Mouse (Mus musculus) right cerebral cortex, postnatal 36 days (tissue): Measurements from ENCODE around the gene Sh3kbp1.

ENCODE experiments used
- DNase-seq, 2 experiments: peaks; one replicate each; pipeline ENCODE4 v3.0.0; 2022; ENCODE audit warnings: low spot score in 2 of 2, mixed read lengths in 1 of 2

Sh3kbp1 gene

DNA sequence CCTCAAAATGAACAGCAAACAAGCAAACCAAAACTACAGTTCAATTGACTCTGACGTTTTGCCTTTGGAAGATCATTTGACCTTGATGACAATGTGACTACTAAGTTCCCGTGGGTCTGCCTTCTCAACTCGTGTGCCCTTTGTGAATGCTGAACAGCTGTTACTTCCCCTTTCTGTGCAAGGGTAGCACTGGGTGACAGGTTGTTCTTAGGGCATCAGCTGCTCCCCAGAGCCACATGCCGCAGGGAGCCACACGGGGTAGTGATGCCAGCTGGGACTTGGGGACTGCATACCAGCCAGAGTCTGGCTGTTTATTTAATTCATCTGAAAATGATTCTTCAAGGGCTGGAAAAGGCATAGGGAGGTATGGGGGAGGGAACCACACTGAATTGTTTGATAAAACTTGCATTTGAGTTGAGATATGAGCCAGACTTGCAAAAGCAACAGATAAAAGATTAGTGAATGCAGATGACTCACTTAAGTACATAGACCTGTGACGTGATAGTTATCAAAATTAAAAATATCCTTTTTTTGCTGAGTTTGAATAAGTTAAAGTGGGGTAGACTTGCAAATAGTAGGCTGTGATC, 108.5 kb downstream of the Sh3kbp1 start:
- DNase-seq, result no peak

DNA sequence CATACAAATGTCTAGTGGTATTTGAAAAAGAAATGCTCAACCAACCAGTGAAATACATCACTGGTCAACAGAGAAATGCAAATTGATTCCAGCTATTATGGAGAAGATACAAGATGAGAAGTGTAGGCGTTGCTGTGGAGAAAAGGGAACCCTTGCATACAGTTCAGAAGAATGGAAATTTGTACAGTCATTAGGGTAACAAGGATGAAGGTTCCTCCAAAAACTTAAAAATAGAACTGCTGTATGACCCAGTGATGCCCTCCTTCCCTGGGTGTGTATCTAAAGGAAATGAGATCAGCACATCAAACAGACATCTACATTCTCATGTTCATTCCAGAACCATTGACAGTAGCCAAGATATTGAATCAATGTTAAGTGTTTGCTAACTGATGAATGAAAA, 110.3 kb downstream of the Sh3kbp1 start:
- DNase-seq, result no peak

DNA sequence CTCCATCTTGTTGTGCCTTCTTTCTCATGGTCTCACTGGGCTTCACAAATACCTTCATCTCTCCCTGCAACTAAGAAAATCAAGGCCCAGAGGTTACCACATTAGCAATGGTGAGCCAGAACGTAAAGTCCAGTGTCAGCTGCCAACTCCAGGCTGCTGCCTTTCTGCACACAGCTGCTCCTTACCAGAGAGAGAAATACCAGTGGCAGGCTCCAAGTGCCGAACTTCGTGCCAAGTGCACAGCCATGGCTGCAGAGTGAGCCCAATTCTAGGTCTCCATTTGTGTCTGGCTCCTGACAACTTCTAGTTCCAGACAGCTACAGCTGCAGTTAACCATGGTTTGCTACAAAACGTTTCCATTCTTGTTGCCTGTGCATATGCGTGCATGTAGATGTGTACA, 117.0 kb downstream of the Sh3kbp1 start:
- DNase-seq, result no peak

DNA sequence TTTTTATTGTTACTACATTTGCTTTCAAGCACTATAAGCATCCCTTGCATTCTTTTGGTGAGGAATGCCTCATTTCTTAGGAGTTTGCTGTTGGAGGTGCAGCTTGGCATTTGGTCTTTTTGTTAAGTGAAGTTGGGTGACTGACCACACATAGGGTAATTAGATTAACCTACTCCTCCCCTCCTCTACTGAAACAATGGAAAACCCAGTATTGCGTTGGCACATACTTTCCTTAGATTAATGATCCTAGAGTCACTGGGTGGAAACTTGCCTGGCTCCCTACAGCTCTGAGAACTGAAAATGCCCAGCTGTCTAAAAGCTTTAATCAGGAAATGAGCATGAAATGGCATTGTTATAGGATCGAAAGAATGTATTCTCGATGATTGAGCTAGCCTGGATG, 117.5 kb downstream of the Sh3kbp1 start:
- no peak for DNase-seq

DNA sequence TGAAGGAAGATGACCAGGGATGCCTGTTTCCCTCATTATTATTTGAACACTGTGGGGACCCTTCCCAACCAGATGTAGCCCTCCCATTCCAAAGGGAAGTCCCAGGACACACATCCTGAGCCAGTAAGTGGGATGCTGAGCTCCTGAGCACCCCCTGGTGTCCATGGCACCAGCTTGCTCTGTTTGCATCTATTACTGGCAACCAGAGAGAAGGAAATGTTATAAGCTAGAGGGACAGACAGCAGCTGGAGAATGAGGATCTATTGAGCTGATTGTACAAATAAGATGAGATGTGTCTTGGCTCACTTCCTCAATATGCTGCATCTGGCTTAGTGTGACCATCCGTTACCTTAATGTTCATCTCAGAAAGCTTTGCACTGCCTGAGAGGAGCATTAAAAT, 124.8 kb downstream of the Sh3kbp1 start:
- DNase-seq, result peak in 1 of 2 experiments; percentile 4

DNA sequence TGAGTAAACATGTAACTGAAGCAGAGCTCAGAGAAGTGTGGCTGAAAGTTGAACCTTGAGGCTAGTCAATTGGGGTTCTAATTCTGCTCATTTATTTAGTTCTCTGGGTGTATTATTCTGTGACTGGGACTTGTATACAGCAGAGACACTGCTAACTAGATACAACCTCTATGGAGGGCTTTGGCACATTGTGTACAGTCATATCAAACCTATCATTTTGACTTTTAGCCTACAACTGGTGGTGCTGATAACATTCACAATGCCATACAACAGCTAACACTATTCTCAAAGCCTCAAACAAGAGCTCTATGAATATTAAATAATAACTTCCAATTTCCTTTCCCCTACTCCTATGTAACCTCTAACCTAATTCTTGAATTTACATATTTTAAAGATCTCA, 129.2 kb downstream of the Sh3kbp1 start:
- no peak for DNase-seq

DNA sequence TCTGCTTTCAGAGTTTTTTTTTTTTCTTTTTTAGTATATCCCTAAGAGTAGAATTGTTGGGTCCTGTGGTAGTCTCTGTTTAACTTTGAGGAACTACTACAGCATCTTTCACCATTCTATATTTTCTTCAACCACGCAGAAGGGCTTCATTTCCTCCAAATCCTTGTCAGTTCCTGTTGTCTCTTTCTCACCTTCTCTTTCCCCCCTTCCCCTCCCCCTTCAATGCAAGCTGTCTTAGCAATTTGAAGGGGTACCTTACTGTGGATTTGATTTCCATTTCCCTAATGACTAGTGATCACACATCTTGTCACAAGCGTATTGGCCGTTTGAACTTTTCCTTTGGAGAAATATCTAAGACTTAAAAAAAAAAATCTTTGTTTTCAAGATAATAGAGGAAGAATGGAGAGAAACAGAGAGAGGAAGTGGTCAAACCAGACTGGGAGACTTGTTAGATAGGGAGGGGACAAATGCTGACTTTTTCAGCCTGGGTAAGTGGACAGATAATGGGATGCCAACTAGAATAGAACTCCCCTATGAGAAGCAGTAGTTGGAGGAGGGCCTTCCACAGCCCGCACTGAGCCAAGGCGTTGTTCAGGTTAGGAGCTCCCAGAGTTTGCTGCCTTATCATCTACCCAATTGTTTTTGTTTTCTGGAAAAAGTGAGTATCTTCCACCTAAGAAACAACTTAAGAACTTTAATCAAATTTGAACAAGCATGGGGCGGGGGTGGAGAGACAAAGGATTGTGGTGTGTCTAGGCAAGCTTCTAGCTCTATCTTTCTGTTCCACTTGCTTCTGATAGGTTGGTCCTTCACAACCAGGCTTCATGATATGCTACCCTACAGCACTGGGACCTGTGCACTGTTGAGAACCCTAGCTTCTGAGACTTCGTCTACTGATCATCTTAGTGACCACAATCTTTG, 130.1 kb downstream of the Sh3kbp1 start:
- no peak for DNase-seq

DNA sequence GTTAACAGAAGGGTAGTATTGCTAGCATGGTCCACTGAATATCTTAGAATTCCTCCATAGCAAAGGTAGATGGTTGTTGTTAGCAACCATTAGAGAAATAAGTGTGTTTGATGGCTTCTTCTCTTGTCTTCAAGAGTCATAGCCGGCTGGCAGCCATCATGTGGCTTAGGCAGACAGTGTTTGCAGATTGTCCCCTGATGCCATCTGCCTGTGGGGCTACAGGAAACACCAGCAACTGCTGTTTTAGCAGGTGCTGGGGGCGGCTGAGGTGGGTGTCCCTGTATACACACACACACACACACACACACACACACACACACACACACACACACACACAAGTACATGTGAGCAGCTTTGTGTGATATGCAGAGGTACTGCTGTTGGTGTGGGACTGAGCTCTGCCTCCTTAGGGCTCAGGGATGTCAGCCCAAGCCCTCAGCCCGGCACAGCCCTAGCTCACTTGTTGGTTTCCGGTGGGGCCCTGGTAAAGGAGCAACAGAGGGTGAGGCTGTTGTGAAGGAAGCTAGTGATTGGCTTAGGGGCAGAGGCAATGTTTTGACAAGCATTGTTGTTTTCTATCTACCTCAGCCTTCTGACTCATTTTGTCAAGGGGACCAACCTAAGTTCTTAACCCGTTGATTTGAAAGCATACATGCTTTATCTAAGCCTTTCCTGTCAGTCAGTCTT, 130.9 kb downstream of the Sh3kbp1 start:
- no peak for DNase-seq

DNA sequence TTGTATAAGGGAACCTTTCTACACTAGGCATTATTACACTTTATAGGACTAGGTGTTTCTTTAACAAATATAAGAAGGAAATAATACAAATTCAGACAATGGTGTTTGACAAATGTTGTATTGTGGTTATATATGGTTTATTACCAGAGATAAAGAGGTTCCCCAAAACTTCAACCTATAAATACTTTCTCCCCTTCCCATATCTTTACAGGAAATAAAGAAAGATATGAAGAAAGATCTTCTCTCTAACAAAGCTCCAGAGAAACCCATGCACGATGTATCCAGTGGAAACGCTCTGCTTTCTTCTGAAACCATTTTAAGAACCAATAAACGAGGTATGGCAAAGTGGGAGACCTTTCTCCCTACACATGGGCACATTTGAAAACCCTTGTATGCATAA, 136.7 kb downstream of the Sh3kbp1 start:
- DNase-seq, result no peak

DNA sequence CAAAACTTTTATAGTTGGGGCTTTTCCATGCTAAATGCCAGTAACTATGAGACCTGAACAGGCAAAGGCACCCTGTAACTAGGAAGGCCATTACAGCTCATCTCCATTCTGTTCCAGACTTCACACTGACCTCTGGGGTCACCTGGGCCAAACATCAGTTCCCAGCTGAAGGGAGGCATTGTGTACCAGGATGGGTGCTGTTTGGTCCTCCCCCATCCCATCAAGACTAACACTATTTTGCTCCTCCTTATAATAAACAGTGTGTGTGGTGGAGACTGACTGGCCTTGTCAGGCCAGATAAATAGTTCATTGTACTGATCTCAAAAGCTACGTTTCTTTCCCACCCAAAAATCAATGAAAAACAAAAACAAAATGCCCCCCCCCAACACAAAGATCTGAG, 138.8 kb downstream of the Sh3kbp1 start:
- DNase-seq, result no peak

DNA sequence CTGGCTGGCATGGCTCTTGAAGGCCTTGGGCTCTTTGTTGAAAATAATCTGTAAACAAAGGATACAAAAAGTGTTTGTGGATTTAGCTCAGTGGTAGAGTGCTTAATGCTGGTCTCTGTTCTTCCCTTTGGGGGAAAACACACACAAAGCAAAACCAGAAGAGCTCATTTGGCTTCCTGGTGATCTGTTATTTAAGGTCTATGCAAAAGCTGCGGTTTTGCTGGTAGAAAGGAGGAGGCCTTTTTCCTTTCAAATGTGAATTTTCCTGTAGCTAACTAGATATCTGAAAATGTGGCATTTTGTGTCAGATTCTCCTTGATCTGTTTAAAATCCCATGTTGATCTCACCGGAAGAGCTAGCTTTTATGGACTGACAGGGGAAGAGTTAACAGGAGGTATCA, 141.9 kb downstream of the Sh3kbp1 start:
- no peak for DNase-seq

DNA sequence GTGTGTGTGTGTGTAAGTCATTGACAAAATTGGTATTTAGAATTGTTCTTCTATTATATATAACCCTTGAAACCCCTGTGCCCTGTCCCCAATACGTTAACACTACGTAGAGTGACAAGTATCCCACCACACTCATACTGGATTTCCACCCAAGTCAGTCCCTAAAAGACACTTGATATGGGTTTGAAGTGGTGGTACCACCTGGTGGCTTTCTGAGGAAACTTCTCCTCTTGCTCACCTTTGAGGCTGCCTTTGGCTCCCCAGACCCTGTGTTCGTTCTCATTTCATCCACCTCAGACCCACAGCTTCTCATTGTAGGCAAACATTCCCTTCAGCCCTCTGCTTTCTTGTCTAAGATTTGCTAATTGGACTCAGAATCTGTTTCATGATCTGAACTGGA, 142.7 kb downstream of the Sh3kbp1 start:
- no peak for DNase-seq

DNA sequence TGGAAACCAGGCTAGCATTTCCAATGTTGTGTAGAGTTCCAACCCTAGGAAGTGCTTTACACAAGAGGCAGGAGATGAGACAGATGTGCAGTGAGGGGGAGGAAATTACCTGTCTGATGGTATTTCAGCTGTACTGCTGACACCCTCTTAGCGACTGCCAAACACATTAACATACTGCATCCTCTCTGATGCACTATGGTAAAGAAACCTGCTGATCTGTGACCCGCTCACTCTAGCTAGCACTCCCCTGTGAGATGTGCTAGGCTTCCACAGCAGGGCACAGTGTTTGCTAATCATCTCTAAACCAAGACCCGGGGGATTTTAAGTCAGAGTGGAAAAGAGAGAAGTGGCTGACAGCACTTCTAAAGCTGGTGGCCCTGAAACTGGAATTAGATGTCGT, 145.1 kb downstream of the Sh3kbp1 start:
- DNase-seq, result no peak

DNA sequence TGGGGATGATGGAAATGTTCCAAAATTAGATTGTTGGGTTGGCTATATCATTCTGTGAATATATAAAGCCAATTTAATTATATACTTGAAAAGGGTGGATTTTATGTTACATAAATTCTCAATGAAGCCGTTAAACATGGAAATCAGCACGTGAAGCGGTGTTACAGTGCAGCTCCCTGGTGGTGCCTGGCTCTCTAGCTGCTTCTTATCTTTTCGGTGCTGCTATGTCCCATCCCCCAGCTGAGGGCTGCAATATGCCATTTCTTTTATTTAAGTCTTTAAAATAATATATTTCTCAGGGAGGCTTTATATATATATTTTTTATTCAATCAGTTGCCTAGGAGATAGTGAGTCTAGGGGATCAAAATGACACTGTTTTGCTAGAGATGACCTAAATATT, 148.0 kb downstream of the Sh3kbp1 start:
- no peak for DNase-seq

DNA sequence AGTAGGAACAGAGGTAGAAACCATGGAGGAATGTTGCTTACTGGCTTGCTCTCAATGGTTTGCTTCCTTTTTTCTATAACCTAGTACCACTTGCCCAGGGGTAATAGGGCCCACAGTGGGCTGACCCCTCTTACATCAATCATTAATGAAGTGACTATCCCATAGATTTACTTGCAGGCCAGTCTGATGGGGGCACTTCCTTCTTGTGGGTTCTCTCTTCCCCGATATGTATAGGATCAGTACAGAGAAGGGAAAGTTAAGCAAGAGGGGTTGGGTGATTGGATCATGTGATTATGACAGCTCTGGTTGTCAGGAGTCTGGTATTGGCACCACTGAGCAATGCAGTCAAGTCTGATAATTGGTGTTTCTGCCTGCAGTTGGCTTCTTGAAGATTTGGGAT, 151.7 kb downstream of the Sh3kbp1 start:
- DNase-seq, result no peak

DNA sequence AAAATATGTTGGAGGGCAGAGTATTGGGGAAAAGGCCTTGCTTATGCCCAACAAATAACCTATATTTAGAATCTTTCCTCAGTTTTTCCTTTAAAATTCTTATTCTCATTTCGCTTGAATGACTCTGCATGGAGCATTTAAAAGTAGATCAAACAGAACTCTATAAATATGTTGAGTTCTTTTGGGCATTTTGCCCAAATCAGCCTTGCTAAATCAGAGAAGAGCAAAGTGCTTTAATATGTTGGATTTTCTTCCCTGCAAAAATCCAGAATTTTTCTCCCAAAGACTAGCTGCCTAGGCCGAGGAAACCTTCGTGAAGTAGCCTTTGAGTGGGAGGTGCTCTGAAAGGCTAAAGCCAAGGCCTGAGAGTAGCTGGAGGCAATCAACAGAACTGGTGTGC, 163.4 kb downstream of the Sh3kbp1 start:
- no peak for DNase-seq

DNA sequence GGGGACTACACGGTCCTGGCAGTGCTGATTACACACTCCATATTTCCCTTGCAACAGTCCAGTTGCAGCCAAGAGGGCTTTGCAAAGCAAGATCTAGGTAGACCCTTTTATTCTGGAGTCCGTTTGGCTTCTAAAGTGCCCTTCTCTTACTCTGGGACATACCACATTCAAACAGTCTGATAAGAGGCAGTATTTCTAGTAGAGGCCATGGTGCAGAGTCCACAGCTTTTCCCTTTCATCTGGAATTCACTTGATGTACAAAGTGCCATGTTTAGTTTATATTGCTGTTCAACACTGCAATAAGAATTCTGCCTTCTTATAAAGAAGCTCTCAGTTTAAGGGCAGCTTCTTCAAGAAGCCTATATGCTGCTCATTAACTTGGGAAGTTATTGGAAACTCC, 168.5 kb downstream of the Sh3kbp1 start:
- DNase-seq, result no peak

DNA sequence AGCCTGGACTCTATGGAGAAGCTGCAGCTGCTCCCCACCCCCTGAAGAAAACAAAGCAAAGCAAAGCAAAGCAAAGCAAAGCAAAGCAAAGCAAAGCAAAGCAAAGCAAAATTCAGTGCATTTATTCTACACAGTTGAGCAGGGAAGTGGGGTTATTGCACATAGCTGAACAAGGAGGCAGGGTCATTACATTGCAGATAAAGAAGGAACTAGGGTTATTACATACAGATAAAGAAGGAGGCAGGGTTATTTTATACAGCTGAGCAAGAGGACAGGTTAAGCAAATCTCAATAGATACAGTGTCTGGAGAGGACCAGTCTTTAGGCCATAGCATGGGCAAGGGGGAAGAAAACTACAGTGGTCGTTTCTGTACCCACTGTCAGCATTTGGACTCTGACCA, 177.3 kb downstream of the Sh3kbp1 start:
- DNase-seq, result no peak

DNA sequence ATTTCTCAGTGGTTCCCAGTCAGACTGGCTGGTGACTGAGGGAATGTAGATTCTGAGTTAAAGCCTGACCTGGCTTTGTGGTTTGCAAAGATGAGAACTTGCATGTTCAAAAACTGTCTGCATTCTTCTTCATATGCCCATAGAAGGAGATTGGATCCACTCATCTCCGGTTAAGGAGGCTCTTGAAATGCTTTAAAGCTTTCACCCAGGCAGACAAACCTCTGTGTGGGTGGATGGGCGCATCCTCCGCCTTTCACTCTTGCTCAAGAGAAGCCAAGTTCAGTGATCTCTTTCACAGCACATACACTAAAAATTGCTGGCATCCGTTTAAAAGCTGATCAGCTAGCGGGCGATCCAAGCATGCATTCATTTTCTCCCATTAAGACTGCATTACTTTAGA, 182.4 kb downstream of the Sh3kbp1 start:
- DNase-seq, result no peak

DNA sequence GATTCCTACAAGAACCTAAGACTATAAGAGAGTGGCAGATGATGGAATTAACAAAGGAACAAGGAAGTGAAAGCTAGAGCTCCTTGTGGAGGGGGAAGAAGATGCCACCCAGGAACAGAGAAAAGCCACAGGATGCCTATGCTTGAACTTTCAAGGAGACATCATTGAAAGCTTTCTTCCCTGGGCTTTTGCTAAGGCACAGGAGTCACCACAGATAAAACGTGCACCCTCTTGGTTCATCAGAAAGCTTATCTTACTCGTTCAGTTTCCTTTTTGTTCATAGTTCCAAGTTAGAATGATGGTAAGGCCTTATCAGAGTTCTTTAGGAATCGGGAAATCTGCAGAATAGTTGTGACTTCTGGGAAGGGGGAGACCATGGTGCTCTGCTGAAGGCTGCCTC, 183.4 kb downstream of the Sh3kbp1 start:
- no peak for DNase-seq

DNA sequence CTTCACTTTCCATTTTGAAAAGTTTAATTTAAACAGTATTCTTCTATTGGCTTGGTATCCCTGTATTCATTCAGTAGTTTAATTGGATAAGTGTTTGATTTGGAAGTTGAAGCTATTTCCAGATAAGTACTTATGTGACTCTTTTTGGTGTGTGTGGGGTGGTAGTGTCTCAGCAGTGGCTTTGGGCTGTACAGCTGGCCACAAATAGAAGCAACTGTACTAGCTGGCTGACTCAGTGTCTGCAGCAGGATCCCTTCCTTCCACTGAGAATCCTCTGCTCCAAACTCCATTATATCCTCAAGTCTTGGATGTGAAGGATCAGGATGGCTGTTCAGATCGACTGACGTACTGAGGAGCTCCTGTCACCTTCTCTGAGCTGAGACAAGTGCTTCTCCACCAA, 190.4 kb downstream of the Sh3kbp1 start:
- no peak for DNase-seq

DNA sequence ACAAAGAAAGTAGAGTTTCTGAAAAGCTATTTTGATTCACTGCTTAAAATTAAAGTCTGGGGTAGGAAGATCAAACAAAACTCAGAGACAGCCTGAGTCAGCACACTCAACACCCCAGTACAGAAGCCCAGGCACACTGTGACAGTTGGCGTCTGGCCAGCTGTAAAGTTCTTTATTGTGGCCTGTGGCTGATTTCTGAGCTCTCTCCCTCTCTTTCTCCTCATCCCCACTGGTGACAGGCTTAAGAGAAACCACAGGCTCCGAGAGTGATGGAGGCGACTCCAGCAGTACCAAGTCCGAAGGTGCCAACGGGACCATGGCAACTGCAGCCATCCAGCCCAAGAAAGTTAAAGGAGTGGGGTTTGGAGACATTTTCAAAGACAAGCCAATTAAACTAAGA, 201.1 kb downstream of the Sh3kbp1 start:
- no peak for DNase-seq
